Mouse (Mus musculus) E14TG2a.4 (cell line): ENCODE measurements at regions not wholly inside any gene's neighbourhood (a gene's known extent, or its start where the extent isn't known, plus 50 kb on each side); places are given as distances from the start of the nearest gene placed in this dataset.

Experiments used
- CTCF ChIP-seq: conservative IDR thresholded peaks from 2 replicates; pipeline ENCODE4 v1.5.1; 2014; ENCODE audit warnings: low read length
- NANOG ChIP-seq: IDR thresholded peaks from 2 replicates; pipeline ENCODE4 v1.6.1; 2014; ENCODE audit warnings: borderline replicate concordance, low read length, mixed read lengths
- POU5F1 ChIP-seq: IDR thresholded peaks from 2 replicates; pipeline ENCODE4 v1.6.1; 2014; ENCODE audit warnings: low read length, borderline replicate concordance

- TF ChIP-seq CTCF (no peak), POU5F1 (no peak), NANOG (no peak)
Observed at GRCm38 (mm10) chr3:37860715-37861461, 136.6 kb upstream of the Gm5148 start.
